ENCODE assay signal across 8 mouse cellular contexts in genomic region chr2:129197843-129198435, GRCm38 (mm10). TPM values are rescaled to one million over a fixed set of nuclear protein-coding genes. Genes with fewer than 3 reads are reported as not detected.
A peak's percentile ranks its signal among the peaks of the same experiment; 100 is the strongest.
DNase-seq lines count a peak whose midpoint lies in the region; ATAC-seq lines count a peak whose summit lies in the region.

No protein-coding gene starts in this region.

- no peak for DNase-seq in heart, postnatal 4 days
- DNase-seq in limb, embryonic 10.5 days (ENCODE audit: low spot score): no peak
- no peak for DNase-seq in retina, postnatal 1 day
- no peak for DNase-seq in ovary, postnatal 10 days (ENCODE audit: low spot score)

- H3K9ac ChIP-seq in heart, embryonic 11.5 days (ENCODE audit: low read depth, low read length): peak overlapping the region; percentile 94
- H3K9ac ChIP-seq in embryonic facial prominence, embryonic 15.5 days: peak overlapping the region; percentile 47
- peak overlapping the region; percentile 81 for H3K9ac ChIP-seq in neural tube, embryonic 14.5 days (replicated peaks; ENCODE audit: low read depth, low read length)

- peak overlapping the region; percentile 96 for H3K4me3 ChIP-seq in heart, embryonic 11.5 days (ENCODE audit: low read depth, low read length)
- H3K4me3 ChIP-seq in embryonic facial prominence, embryonic 15.5 days (replicated peaks): peak overlapping the region; percentile 94
- peak overlapping the region; percentile 79 for H3K4me3 ChIP-seq in limb, embryonic 10.5 days
- peak overlapping the region; percentile 69 for H3K4me3 ChIP-seq in neural tube, embryonic 14.5 days (ENCODE audit: low read depth, low read length)

- WGBS in heart, embryonic 11.5 days (ENCODE audit: insufficient replicate concordance): 1% methylated on average over 32 of the region's 32 CpGs
- WGBS in embryonic facial prominence, embryonic 15.5 days: under 1% methylated on average over 32 of the region's 32 CpGs
- 2% methylated on average over 32 of the region's 32 CpGs for WGBS in limb, embryonic 10.5 days
- WGBS in neural tube, embryonic 14.5 days: 1% methylated on average over 32 of the region's 32 CpGs

- peaks cover 11% of the 10 kb centered on the region for H3K4me1 ChIP-seq in heart, embryonic 11.5 days (ENCODE audit: control insufficient read depth, insufficient read depth, low read length)
- peaks cover 12% of the 10 kb centered on the region for H3K4me1 ChIP-seq in embryonic facial prominence, embryonic 15.5 days
- peaks cover 24% of the 10 kb centered on the region for H3K4me1 ChIP-seq in limb, embryonic 10.5 days
- H3K4me1 ChIP-seq in neural tube, embryonic 14.5 days (ENCODE audit: control insufficient read depth, insufficient read depth, low read length): peaks cover 16% of the 10 kb centered on the region

- peak overlapping the region; percentile 83 for H3K27ac ChIP-seq in heart, embryonic 11.5 days (ENCODE audit: low read depth, low read length)
- peak overlapping the region; percentile 82 for H3K27ac ChIP-seq in embryonic facial prominence, embryonic 15.5 days (replicated peaks)
- H3K27ac ChIP-seq in limb, embryonic 10.5 days: peak overlapping the region; percentile 97
- peak overlapping the region; percentile 89 for H3K27ac ChIP-seq in neural tube, embryonic 14.5 days (ENCODE audit: low read depth, low read length)

- no peaks in the 10 kb centered on the region for H3K27me3 ChIP-seq in heart, embryonic 11.5 days (ENCODE audit: control insufficient read depth, insufficient read depth, low read length)
- no peaks in the 10 kb centered on the region for H3K27me3 ChIP-seq in embryonic facial prominence, embryonic 15.5 days
- H3K27me3 ChIP-seq in limb, embryonic 10.5 days (ENCODE audit: low read depth, poor library complexity, severe bottlenecking): no peaks in the 10 kb centered on the region
- H3K27me3 ChIP-seq in neural tube, embryonic 14.5 days (ENCODE audit: control insufficient read depth, insufficient read depth, low read length): no peaks in the 10 kb centered on the region

- H3K4me2 ChIP-seq in heart, embryonic 11.5 days: peak overlapping the region; percentile 88
- peak overlapping the region; percentile 83 for H3K4me2 ChIP-seq in embryonic facial prominence, embryonic 15.5 days (replicated peaks)
- H3K4me2 ChIP-seq in neural tube, embryonic 14.5 days (ENCODE audit: low read depth, low read length): peak overlapping the region; percentile 75

- no peak for ATAC-seq in heart, embryonic 11.5 days (replicated peaks; ENCODE audit: insufficient number of reproducible peaks, low FRiP score, low TSS enrichment)
- ATAC-seq in CD4-positive, CD25-positive, alpha-beta regulatory T cell, adult 4 months: peak; percentile 30
- no peak; the same call in 1 of the 2 replicates for ATAC-seq in embryonic facial prominence, embryonic 15.5 days (ENCODE audit: insufficient number of reproducible peaks, low FRiP score, low TSS enrichment, low read depth)
- peak; percentile 79 for ATAC-seq in neural tube, embryonic 14.5 days (ENCODE audit: low read depth)

- peaks cover 7% of the 10 kb centered on the region for H3K36me3 ChIP-seq in heart, embryonic 11.5 days (ENCODE audit: control insufficient read depth, insufficient read depth, low read length)
- H3K36me3 ChIP-seq in embryonic facial prominence, embryonic 15.5 days: peaks cover 11% of the 10 kb centered on the region; the same call in 1 of the 2 replicates
- H3K36me3 ChIP-seq in limb, embryonic 10.5 days: peaks cover 30% of the 10 kb centered on the region
- H3K36me3 ChIP-seq in neural tube, embryonic 14.5 days (ENCODE audit: control insufficient read depth, insufficient read depth, low read length): no peaks in the 10 kb centered on the region; the same call in 1 of the 2 replicates

- no peaks in the 10 kb centered on the region for H3K9me3 ChIP-seq in heart, embryonic 11.5 days (replicated peaks; ENCODE audit: control insufficient read depth, low read length)
- H3K9me3 ChIP-seq in embryonic facial prominence, embryonic 15.5 days (replicated peaks): no peaks in the 10 kb centered on the region
- H3K9me3 ChIP-seq in limb, embryonic 10.5 days (replicated peaks): no peaks in the 10 kb centered on the region
- H3K9me3 ChIP-seq in neural tube, embryonic 14.5 days (ENCODE audit: control insufficient read depth, low read length): no peaks in the 10 kb centered on the region

RNA-seq across cellular contexts. Expression of gene Slc20a1, which starts 0.6 kb away (rescaled TPM):
- 46.9 and 49.3 TPM in 2 replicates for polyA plus RNA-seq in heart, embryonic 11.5 days (2014; fragmentation: Nextera tagmentation; extraction: Ambion mirVana)
- 10 to 100 TPM; 31.3 to 34.4 TPM for total RNA-seq in heart, postnatal 4 days (2021)
- 100 to 1,000 TPM in 1 of 2 experiments, 10 to 100 TPM in 1; 94.7 to 130 TPM for polyA plus RNA-seq in CD4-positive, CD25-positive, alpha-beta regulatory T cell, adult 4 months (2017; shearing (Covaris generic))
- polyA plus RNA-seq in embryonic facial prominence, embryonic 15.5 days (2015; fragmentation: Nextera tagmentation; extraction: Ambion mirVana): 23.0 and 24.0 TPM in 2 replicates
- polyA plus RNA-seq in limb, embryonic 10.5 days (2016; fragmentation: Nextera tagmentation; extraction: Ambion mirVana): 47.1 and 49.7 TPM in 2 replicates
- 56.3 and 62.0 TPM in 2 replicates for polyA plus RNA-seq in neural tube, embryonic 14.5 days (2014; fragmentation: Nextera tagmentation; extraction: Ambion mirVana)

Comparison
In these comparisons a context has a peak if more than half of its experiments do, and no peak if none do; other contexts are left out.
1. ATAC-seq: peak in CD4-positive, CD25-positive, alpha-beta regulatory T cell, adult 4 months (single experiment) and neural tube, embryonic 14.5 days (single experiment); none in heart, embryonic 11.5 days (single experiment) and embryonic facial prominence, embryonic 15.5 days (single experiment).
2. Peak in every context shown above with its lines, with median percentiles within 50 percentile points of each other: H3K27ac ChIP-seq, H3K4me2 ChIP-seq, H3K4me3 ChIP-seq and H3K9ac ChIP-seq.